Mouse (Mus musculus): ENCODE measurements at regions not wholly inside any gene's neighbourhood (a gene's known extent, or its start where the extent isn't known, plus 50 kb on each side); places are given as distances from the start of the nearest gene placed in this dataset.
A peak's percentile ranks its signal among the peaks of the same experiment; 100 is the strongest.

- DNase-seq, result no peak
Measured at GRCm38 (mm10) chr14:82065173-82065572, 2081.3 kb downstream of the Olfm4 start.

- no peak for DNase-seq
Measured at GRCm38 (mm10) chr14:82101643-82102042, 2117.8 kb downstream of the Olfm4 start.

- DNase-seq, result no peak
Measured at GRCm38 (mm10) chr14:82112851-82113250, 2129.0 kb downstream of the Olfm4 start.

GRCm38 (mm10) chr14:82148827-82149498 is 2165.1 kb downstream of the Olfm4 start:
- peak in 1 of 2 experiments; percentile 9 for DNase-seq

GRCm38 (mm10) chr14:82185334-82185733 is 2201.5 kb downstream of the Olfm4 start:
- no peak for DNase-seq

GRCm38 (mm10) chr14:82210402-82210801 is 2226.5 kb downstream of the Olfm4 start:
- peak; percentile 31 to 47 for DNase-seq

- no peak for DNase-seq
Measured at GRCm38 (mm10) chr14:82228522-82228921, 2214.8 kb upstream of the Pcdh17 start.

GRCm38 (mm10) chr14:82236238-82236637 is 2207.1 kb upstream of the Pcdh17 start:
- DNase-seq, result no peak

- DNase-seq, result no peak
Measured at GRCm38 (mm10) chr14:82243321-82243720, 2200.0 kb upstream of the Pcdh17 start.

- no peak for DNase-seq
Measured at GRCm38 (mm10) chr14:82244891-82245290, 2198.5 kb upstream of the Pcdh17 start.

Measured in cerebellum, postnatal 25 days (tissue).